Mouse (Mus musculus) hindbrain, embryonic 15.5 days (tissue): ENCODE data around the gene Reps2. TPM values are rescaled to one million over a fixed set of nuclear protein-coding genes. Genes with fewer than 3 reads are reported as not detected.

Experiments
- ATAC-seq: fragments of 200-750 bp; cut with Nextera tagmentation; 2 replicates; pipeline ENCODE4 v1.8.0; 2017; ENCODE audit warnings: low read depth, moderate number of reproducible peaks, moderate TSS enrichment; ENCODE audit not compliant: low FRiP score
- H3K27ac ChIP-seq: fragments of 300-500 bp; sonication (generic); replicated peaks from 2 replicates; pipeline ENCODE4 v1.5.1; 2015; ENCODE audit warnings: mild to moderate bottlenecking, inconsistent platforms
- H3K27me3 ChIP-seq: fragments of 300-500 bp; sonication (generic); 2 replicates; pipeline ENCODE4 v1.6.1; 2015; ENCODE audit warnings: control low read depth, inconsistent platforms
- H3K36me3 ChIP-seq: fragments of 300-500 bp; sonication (generic); 2 replicates; pipeline ENCODE4 v1.6.1; 2015; ENCODE audit warnings: control low read depth, inconsistent platforms
- H3K4me1 ChIP-seq: fragments of 300-500 bp; sonication (generic); replicated peaks from 2 replicates; pipeline ENCODE4 v1.6.1; 2015; ENCODE audit warnings: control low read depth, inconsistent platforms
- H3K4me2 ChIP-seq: fragments of 300-500 bp; sonication (generic); 2 replicates; pipeline ENCODE4 v1.6.1; 2015; ENCODE audit warnings: moderate library complexity, mild to moderate bottlenecking, inconsistent platforms
- H3K4me3 ChIP-seq: fragments of 300-500 bp; sonication (generic); 2 replicates; pipeline ENCODE4 v1.5.1; 2015; ENCODE audit warnings: mild to moderate bottlenecking, inconsistent platforms
- H3K9ac ChIP-seq: fragments of 300-500 bp; sonication (generic); 2 replicates; pipeline ENCODE4 v1.6.1; 2015; ENCODE audit warnings: inconsistent platforms
- H3K9me3 ChIP-seq: fragments of 300-500 bp; sonication (generic); 2 replicates; pipeline ENCODE4 v1.6.1; 2016; ENCODE audit warnings: control low read depth, inconsistent platforms
- WGBS: fragments of 180-500 bp; shearing (Covaris S2); methylation state at CpG from one replicate; pipeline ENCODE4 v1.1.7; 2015; 5-methylcytosine and 5-hydroxymethylcytosine counted together
- polyA plus RNA-seq: library from polyadenylated mRNA; unstranded; fragments of >200 nt; fragmentation: Nextera tagmentation; extraction: Ambion mirVana; gene quantifications from 2 replicates; pipeline ENCODE4 v1.2.1, GENCODE M21; 2015

Reps2 gene
- polyA plus RNA-seq: 3.2 and 3.4 TPM in 2 replicates

- H3K4me1 ChIP-seq: no peaks in the 10 kb centered on the region
- peak; percentile 97 for ATAC-seq
- no peaks in the 10 kb centered on the region for H3K27me3 ChIP-seq
- no peaks in the 10 kb centered on the region for H3K36me3 ChIP-seq
- H3K9ac ChIP-seq: peak within 1 kb of the TSS; percentile 74
- H3K27ac ChIP-seq: 0 out of 2 replicates have a peak within 1 kb of the TSS, but pooled peaks have one; percentile 48
- no peaks in the 10 kb centered on the region for H3K9me3 ChIP-seq
- H3K4me2 ChIP-seq: peak within 1 kb of the TSS; percentile 66
- 17% methylated on average over 51 of the region's 61 CpGs for WGBS
- H3K4me3 ChIP-seq: peak within 1 kb of the TSS; percentile 67
Measured at GRCm38 (mm10) chrX:162643091-162643788, at the start of gene Reps2. TSS of gene Reps2 (minus strand) at chrX:162643649.

DNA sequence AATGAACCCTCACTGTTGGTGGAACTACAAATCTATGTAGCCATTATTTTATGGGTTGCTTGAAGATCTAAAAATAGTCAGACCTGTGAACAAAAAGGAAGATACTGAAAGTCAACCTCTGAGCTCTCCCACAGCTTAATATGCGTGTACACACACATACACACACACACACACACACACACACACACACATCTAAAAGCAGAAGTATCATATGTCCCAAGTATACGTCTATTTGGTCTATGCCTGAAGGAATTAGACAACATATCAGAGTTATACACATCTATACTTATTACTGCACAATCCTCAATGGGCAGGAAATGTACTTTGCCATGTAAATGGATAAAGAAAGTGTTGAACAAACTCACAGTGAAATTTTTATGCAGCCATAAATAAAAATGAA lies 47.8 kb upstream of the Reps2 start:
- no peaks in the 10 kb centered on the region for H3K36me3 ChIP-seq
- H3K27me3 ChIP-seq: no peaks in the 10 kb centered on the region
- H3K9me3 ChIP-seq: no peaks in the 10 kb centered on the region
- no peak overlapping the region for H3K4me2 ChIP-seq
- H3K9ac ChIP-seq: no peak overlapping the region
- H3K27ac ChIP-seq: no peak overlapping the region
- WGBS: 82% methylated on average over 2 of the region's 2 CpGs
- H3K4me1 ChIP-seq: no peaks in the 10 kb centered on the region
- ATAC-seq: no peak
- H3K4me3 ChIP-seq: no peak overlapping the region

GRCm38 (mm10) chrX:162685394-162685793 lies 41.9 kb upstream of the Reps2 start:
- Histone ChIP-seq H3K4me3 (no peak overlapping the region), H3K27ac (no peak overlapping the region), H3K9ac (no peak overlapping the region), H3K4me2 (no peak overlapping the region), H3K27me3 (no peaks in the 10 kb centered on the region), H3K4me1 (no peaks in the 10 kb centered on the region), H3K9me3 (no peaks in the 10 kb centered on the region), H3K36me3 (no peaks in the 10 kb centered on the region)
- WGBS: 93% methylated on average over 1 of the region's 1 CpGs
- ATAC-seq: no peak

DNA sequence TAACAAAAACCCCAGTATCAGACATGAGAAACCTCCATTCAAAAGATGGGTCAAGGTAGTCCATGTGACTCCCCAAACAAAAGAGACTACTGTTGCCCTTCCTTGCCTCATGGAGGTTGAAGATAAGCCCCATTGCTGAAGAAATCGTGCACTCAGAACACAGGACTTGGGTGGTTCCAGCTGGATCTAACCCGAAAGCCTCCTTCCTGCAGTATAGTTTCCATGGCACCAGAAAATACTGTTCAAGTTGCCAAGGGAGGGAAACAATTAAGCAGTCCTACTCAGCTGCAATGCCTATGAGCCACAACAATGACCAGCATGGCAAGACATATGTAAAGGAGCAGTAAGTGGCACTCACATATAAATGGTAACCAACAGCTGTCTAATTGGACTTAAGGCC lies 36.1 kb upstream of the Reps2 start:
- no peak overlapping the region for H3K4me3 ChIP-seq
- H3K9me3 ChIP-seq: no peaks in the 10 kb centered on the region
- H3K27me3 ChIP-seq: no peaks in the 10 kb centered on the region
- H3K4me2 ChIP-seq: no peak overlapping the region
- no peaks in the 10 kb centered on the region for H3K36me3 ChIP-seq
- no peak overlapping the region for H3K9ac ChIP-seq
- 66% methylated on average over 2 of the region's 2 CpGs for WGBS
- ATAC-seq: no peak
- no peaks in the 10 kb centered on the region for H3K4me1 ChIP-seq
- H3K27ac ChIP-seq: no peak overlapping the region

DNA sequence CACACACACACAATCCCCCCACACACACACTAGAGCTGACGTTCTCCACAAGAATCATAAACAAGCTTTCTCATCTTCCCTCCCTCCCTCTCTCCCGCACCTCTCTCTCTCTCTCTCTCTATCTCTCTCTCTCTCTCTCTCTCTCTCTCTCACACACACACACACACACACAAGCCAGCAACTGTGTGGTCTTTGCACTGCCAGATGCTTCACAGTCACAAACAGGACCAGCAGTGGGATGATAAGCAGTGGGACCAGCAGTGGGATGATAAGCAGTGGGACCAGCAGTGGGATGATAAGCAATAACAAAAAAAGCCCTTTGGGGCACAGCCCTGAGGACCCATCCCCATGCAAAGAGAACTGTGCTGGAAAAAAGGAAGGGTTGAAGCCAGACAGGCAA lies 35.4 kb upstream of the Reps2 start:
- WGBS: 93% methylated on average over 2 of the region's 2 CpGs
- H3K9me3 ChIP-seq: no peaks in the 10 kb centered on the region
- no peaks in the 10 kb centered on the region for H3K27me3 ChIP-seq
- H3K4me1 ChIP-seq: no peaks in the 10 kb centered on the region
- ATAC-seq: no peak
- H3K36me3 ChIP-seq: no peaks in the 10 kb centered on the region
- H3K4me2 ChIP-seq: no peak overlapping the region
- H3K4me3 ChIP-seq: no peak overlapping the region
- H3K9ac ChIP-seq: no peak overlapping the region
- H3K27ac ChIP-seq: no peak overlapping the region

DNA sequence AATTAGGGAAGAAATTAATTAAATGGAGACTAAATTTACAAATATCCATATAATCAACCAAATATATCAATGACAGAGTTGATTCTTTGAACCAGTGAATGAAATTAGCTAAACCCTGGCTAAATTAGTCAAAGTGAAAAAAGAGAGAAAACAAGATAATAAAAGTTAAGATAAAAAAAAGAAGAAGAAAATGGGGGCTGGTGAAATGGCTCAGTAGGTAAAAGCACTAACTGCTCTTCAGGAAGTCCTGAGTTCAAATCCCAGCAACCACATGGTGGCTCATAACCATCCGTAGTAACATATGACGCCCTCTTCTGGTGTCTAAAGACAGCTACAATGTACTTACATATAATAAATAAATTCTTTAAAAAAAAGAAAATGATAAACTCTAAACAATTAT lies 22.7 kb upstream of the Reps2 start:
- H3K9me3 ChIP-seq: no peaks in the 10 kb centered on the region
- no peaks in the 10 kb centered on the region for H3K4me1 ChIP-seq
- H3K4me2 ChIP-seq: no peak overlapping the region
- H3K27me3 ChIP-seq: no peaks in the 10 kb centered on the region
- no peaks in the 10 kb centered on the region for H3K36me3 ChIP-seq
- no peak overlapping the region for H3K4me3 ChIP-seq
- no peak overlapping the region for H3K9ac ChIP-seq
- H3K27ac ChIP-seq: no peak overlapping the region
- WGBS: 73% methylated on average over 2 of the region's 2 CpGs
- no peak for ATAC-seq

- WGBS: 82% methylated on average over 1 of the region's 1 CpGs
- no peak overlapping the region for H3K4me3 ChIP-seq
- H3K27me3 ChIP-seq: no peaks in the 10 kb centered on the region
- no peak overlapping the region for H3K9ac ChIP-seq
- no peaks in the 10 kb centered on the region for H3K4me1 ChIP-seq
- no peaks in the 10 kb centered on the region for H3K36me3 ChIP-seq
- no peak overlapping the region for H3K27ac ChIP-seq
- no peak for ATAC-seq
- H3K9me3 ChIP-seq: no peaks in the 10 kb centered on the region
- no peak overlapping the region for H3K4me2 ChIP-seq
Measured at GRCm38 (mm10) chrX:162660182-162660581, 16.7 kb upstream of the Reps2 start.

- ATAC-seq: no peak
- Histone ChIP-seq H3K9me3 (no peaks in the 10 kb centered on the region), H3K36me3 (no peaks in the 10 kb centered on the region), H3K27me3 (no peaks in the 10 kb centered on the region), H3K4me1 (no peaks in the 10 kb centered on the region), H3K27ac (no peak overlapping the region), H3K4me3 (no peak overlapping the region), H3K9ac (no peak overlapping the region), H3K4me2 (no peak overlapping the region)
- 93% methylated on average over 7 of the region's 7 CpGs for WGBS
Measured at GRCm38 (mm10) chrX:162653518-162653917, 10.1 kb upstream of the Reps2 start.

DNA sequence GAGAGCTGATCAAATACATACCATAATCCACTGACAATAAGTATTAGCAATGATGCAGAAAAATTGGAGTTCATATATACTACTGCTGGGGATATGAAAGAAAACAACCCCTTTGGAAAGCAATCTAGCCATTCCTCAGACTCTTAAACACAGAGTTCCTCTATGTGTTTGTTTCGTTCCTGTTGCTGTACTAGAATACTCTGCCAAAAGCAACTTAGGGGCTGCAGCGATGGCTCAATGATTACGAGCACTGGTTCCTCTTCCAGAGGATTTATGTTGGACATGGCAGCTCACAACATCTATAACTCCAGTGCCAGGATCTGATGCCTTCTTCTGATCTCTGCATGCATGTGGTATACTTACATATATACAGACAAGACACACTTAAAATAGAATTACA lies 9.0 kb upstream of the Reps2 start:
- 85% methylated on average over 3 of the region's 3 CpGs for WGBS

DNA sequence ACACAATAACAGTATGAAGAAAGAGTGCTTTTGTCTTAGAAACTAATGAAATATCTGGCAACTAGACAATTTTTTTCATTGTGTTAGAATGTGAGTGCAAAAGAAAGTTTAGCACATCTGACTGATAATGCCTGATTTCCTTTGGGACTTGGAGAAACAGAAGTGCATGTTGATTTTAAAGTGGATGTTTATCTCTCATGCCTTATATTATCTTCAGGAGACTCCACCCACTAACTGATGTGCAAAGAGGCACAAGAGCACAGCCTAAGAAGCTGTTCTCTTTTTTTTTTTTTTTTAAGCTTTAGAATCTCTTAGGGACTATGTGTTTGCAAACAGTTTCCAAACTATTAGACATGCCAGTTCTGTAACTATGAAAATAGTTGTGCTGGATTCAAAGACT lies 7.7 kb upstream of the Reps2 start:
- no peak overlapping the region for H3K27ac ChIP-seq
- no peaks in the 10 kb centered on the region for H3K27me3 ChIP-seq
- no peaks in the 10 kb centered on the region for H3K9me3 ChIP-seq
- no peak for ATAC-seq
- H3K36me3 ChIP-seq: no peaks in the 10 kb centered on the region
- H3K4me2 ChIP-seq: no peak overlapping the region
- no peak overlapping the region for H3K9ac ChIP-seq
- no peak overlapping the region for H3K4me3 ChIP-seq
- H3K4me1 ChIP-seq: no peaks in the 10 kb centered on the region

More for the DNA sequence above, 9.0 kb upstream of the Reps2 start:
- Histone ChIP-seq H3K4me1 (no peaks in the 10 kb centered on the region), H3K36me3 (no peaks in the 10 kb centered on the region), H3K4me2 (no peak overlapping the region), H3K27me3 (no peaks in the 10 kb centered on the region), H3K4me3 (no peak overlapping the region), H3K27ac (no peak overlapping the region), H3K9ac (no peak overlapping the region), H3K9me3 (no peaks in the 10 kb centered on the region)
- ATAC-seq: no peak

DNA sequence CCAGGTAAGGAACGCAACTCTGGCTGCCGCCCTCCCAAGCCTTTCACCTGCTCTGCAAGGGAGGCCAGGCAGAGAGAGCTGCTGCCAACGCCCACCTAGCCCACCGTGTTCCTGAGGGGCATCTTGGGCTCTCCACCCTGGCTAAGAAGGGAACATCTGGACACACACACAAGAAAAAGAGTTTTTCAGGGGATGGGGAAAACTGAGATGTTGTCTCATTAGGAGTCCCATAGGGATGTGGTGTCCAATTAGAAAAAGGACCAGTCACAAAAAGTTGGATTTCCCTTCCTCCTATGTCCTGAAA lies 292 bp upstream of the Reps2 start:
- H3K4me1 ChIP-seq: no peaks in the 10 kb centered on the region
- WGBS: 36% methylated on average over 4 of the region's 4 CpGs
- no peak overlapping the region for H3K27ac ChIP-seq
- no peaks in the 10 kb centered on the region for H3K36me3 ChIP-seq
- peak overlapping the region; percentile 66 for H3K4me2 ChIP-seq
- peak overlapping the region; percentile 74; the same call in 1 of the 2 replicates for H3K9ac ChIP-seq
- H3K27me3 ChIP-seq: no peaks in the 10 kb centered on the region
- H3K9me3 ChIP-seq: no peaks in the 10 kb centered on the region
- peak overlapping the region; percentile 67 for H3K4me3 ChIP-seq
- ATAC-seq: no peak

GRCm38 (mm10) chrX:162642402-162643090 lies 903 bp downstream of the Reps2 start:
- peak overlapping the region; percentile 66 for H3K4me2 ChIP-seq
- peak; percentile 28; the same call in 1 of the 2 replicates for ATAC-seq
- no peaks in the 10 kb centered on the region for H3K36me3 ChIP-seq
- no peaks in the 10 kb centered on the region for H3K27me3 ChIP-seq
- H3K9ac ChIP-seq: peak overlapping the region; percentile 74
- no peaks in the 10 kb centered on the region for H3K4me1 ChIP-seq
- H3K27ac ChIP-seq: no peak overlapping the region
- H3K9me3 ChIP-seq: no peaks in the 10 kb centered on the region
- 46% methylated on average over 11 of the region's 11 CpGs for WGBS
- H3K4me3 ChIP-seq: peak overlapping the region; percentile 67
